8 mouse cellular contexts compared by ENCODE assay signal in genomic region chr4:136285811-136286371, GRCm38 (mm10). TPM values are rescaled to one million over a fixed set of nuclear protein-coding genes. Genes with fewer than 3 reads are reported as not detected.
DNase-seq lines count a peak whose midpoint lies in the region; ATAC-seq and TF ChIP-seq lines count a peak whose summit lies in the region.

No protein-coding gene starts in this region.

- TF ChIP-seq POLR2A in cortical plate, adult 2 months (IDR thresholded peaks at IDR 0.05; ENCODE audit: extremely low read depth, insufficient read depth, low read length), result peak; percentile 56; the same call in 1 of the 2 replicates

- peak overlapping the region; percentile 39 for H3K27ac ChIP-seq in cortical plate, adult 2 months (ENCODE audit: insufficient read depth, low read length)

- DNase-seq in gastrocnemius, adult 8-10 months (ENCODE audit: low spot score in 2 of 2), result peak; percentile 92 to 94
- peak; percentile 95 for DNase-seq in hindlimb bud, embryonic 11.5 days (ENCODE audit: extremely low spot score, low read depth, low spot score)
- peak; percentile 88 to 96 for DNase-seq in left cerebral cortex, adult 8-10 months (ENCODE audit: low spot score in 2 of 2)
- peak; percentile 98 for DNase-seq in right cerebral cortex, postnatal 10 days (ENCODE audit: low spot score in 2 of 2)
- peak; percentile 86 for DNase-seq in urinary bladder, postnatal 25 days (ENCODE audit: low spot score)

- TF ChIP-seq CTCF in cortical plate, adult 2 months (IDR thresholded peaks at IDR 0.05; ENCODE audit: extremely low read depth, insufficient read depth, low read length), result no peak

- H3K4me1 ChIP-seq in cortical plate, adult 2 months (ENCODE audit: control insufficient read depth, insufficient read depth, low read length), result peaks cover 7% of the 10 kb centered on the region
- H3K4me1 ChIP-seq in megakaryocyte, embryonic 14.5 days, result peaks cover 53% of the 10 kb centered on the region

- peak; percentile 94 for ATAC-seq in activated CD4-positive, CD25-positive, alpha-beta regulatory T cell, adult 4 months

- peaks cover 40% of the 10 kb centered on the region for H3K36me3 ChIP-seq in megakaryocyte, embryonic 14.5 days (replicated peaks; ENCODE audit: low read length)

- H3K27me3 ChIP-seq in megakaryocyte, embryonic 14.5 days (replicated peaks), result no peaks in the 10 kb centered on the region

- peak overlapping the region; percentile 46 for H3K4me3 ChIP-seq in cortical plate, adult 2 months (ENCODE audit: insufficient read depth, low read length)
- peak overlapping the region; percentile 99 for H3K4me3 ChIP-seq in megakaryocyte, embryonic 14.5 days (replicated peaks)

- peaks cover 17% of the 10 kb centered on the region for H3K9me3 ChIP-seq in megakaryocyte, embryonic 14.5 days

RNA-seq across cellular contexts. Expression of gene Zfp46, which starts 1.4 kb away (rescaled TPM):
- 1 to 10 TPM; 9.4 to 9.5 TPM for polyA plus RNA-seq in activated CD4-positive, CD25-positive, alpha-beta regulatory T cell, adult 4 months (2017; shearing (Covaris generic))
- 61.6 and 72.2 TPM in 2 replicates for polyA plus RNA-seq in cortical plate, adult 2 months (2012; rRNA removed)
- total RNA-seq in gastrocnemius, adult 8-10 months (2022), result 10 to 100 TPM; 21.2 to 27.1 (median 24.9) TPM
- total RNA-seq in left cerebral cortex, adult 8-10 months (2022), result 10 to 100 TPM; 42.5 to 54.8 (median 50.8) TPM
- polyA plus RNA-seq in megakaryocyte, embryonic 14.5 days (2012; ENCODE audit: insufficient read depth, low replicate concordance), result 1.9 and 3.7 TPM in 2 replicates

RNA-seq across cellular contexts. Expression of gene Hnrnpr, which starts 24.9 kb away (rescaled TPM):
- 10 to 100 TPM; 80.8 to 97.7 TPM for polyA plus RNA-seq in activated CD4-positive, CD25-positive, alpha-beta regulatory T cell, adult 4 months (2017; shearing (Covaris generic))
- polyA plus RNA-seq in cortical plate, adult 2 months (2012; rRNA removed), result 59.9 and 60.2 TPM in 2 replicates
- 10 to 100 TPM; 18.3 to 26.7 (median 21.0) TPM for total RNA-seq in gastrocnemius, adult 8-10 months (2022)
- total RNA-seq in left cerebral cortex, adult 8-10 months (2022), result 10 to 100 TPM; 78.9 to 93.4 (median 89.9) TPM
- polyA plus RNA-seq in megakaryocyte, embryonic 14.5 days (2012; ENCODE audit: insufficient read depth, low replicate concordance), result 3.7 and 29.8 TPM in 2 replicates

RNA-seq across cellular contexts. Expression of gene Tcea3, which starts 38.4 kb away (rescaled TPM):
- polyA plus RNA-seq in activated CD4-positive, CD25-positive, alpha-beta regulatory T cell, adult 4 months (2017; shearing (Covaris generic)), result under 1 TPM in 1 of 2 experiments, not detected in 1; 0.58 TPM
- polyA plus RNA-seq in cortical plate, adult 2 months (2012; rRNA removed), result 0.53 and 0.92 TPM in 2 replicates
- total RNA-seq in gastrocnemius, adult 8-10 months (2022), result 100 to 1,000 TPM; 380 to 439 (median 413) TPM
- under 1 TPM; 0.52 to 0.93 (median 0.70) TPM for total RNA-seq in left cerebral cortex, adult 8-10 months (2022)
- polyA plus RNA-seq in megakaryocyte, embryonic 14.5 days (2012; ENCODE audit: insufficient read depth, low replicate concordance), result not detected in 2 replicates

Comparison
In these comparisons a context has a peak if more than half of its experiments do, and no peak if none do; other contexts are left out.
1. Peak in every context shown above with its lines: DNase-seq, ATAC-seq, H3K4me3 ChIP-seq and H3K27ac ChIP-seq.